Mouse (Mus musculus): ENCODE results near the gene Aftph. TPM values are rescaled to one million over a fixed set of nuclear protein-coding genes. Genes with fewer than 3 reads are reported as not detected.

The Aftph gene
- total RNA-seq, 2 experiments from 2014 or later: 56.1 to 59.0 TPM

Other genes starting within 250 kb of the Aftph start
- gene Sertad2, start 198.3 kb downstream of the Aftph start, total RNA-seq (2021): 10 to 100 TPM; 21.5 to 23.7 TPM
- gene Lgalsl, start 89.5 kb upstream of the Aftph start, total RNA-seq (2021): 100 to 1,000 TPM in 1 of 2 experiments, 10 to 100 TPM in 1; 99.8 to 102 TPM